Mouse (Mus musculus) spleen, adult 2 months (tissue): Measurements from ENCODE around the gene Smpd1. TPM values are rescaled to one million over a fixed set of nuclear protein-coding genes. Genes with fewer than 3 reads are reported as not detected.

Source experiments
- DNase-seq, 2 experiments: peaks; one replicate each; pipeline versions ENCODE4 v3.0.0 to v3.0.0-alpha.2; 2012 to 2021; ENCODE audit warnings: low spot score in 2 of 2, low read depth in 1 of 2
- H3K27ac ChIP-seq: fragments of 200-500 bp; 2 replicates; pipeline ENCODE4 v1.5.1; 2012; ENCODE audit warnings: low read length, inconsistent platforms; ENCODE audit not compliant: insufficient read depth
- H3K27me3 ChIP-seq: fragments of 200-500 bp; 2 replicates; pipeline ENCODE4 v1.6.1; 2012; ENCODE audit warnings: mild to moderate bottlenecking, moderate library complexity, low read length, inconsistent platforms; ENCODE audit not compliant: control insufficient read depth, insufficient read depth
- H3K36me3 ChIP-seq: fragments of 200-500 bp; 2 replicates; pipeline ENCODE4 v1.6.1; 2012; ENCODE audit warnings: mild to moderate bottlenecking, low read length, inconsistent platforms; ENCODE audit not compliant: control insufficient read depth, insufficient read depth
- H3K4me1 ChIP-seq: fragments of 200-500 bp; 2 replicates; pipeline ENCODE4 v1.6.1; 2011; ENCODE audit warnings: inconsistent platforms; ENCODE audit not compliant: control insufficient read depth, insufficient read depth, insufficient read length
- H3K4me3 ChIP-seq: fragments of 200-500 bp; 2 replicates; pipeline ENCODE4 v1.5.1; 2011; ENCODE audit warnings: mild to moderate bottlenecking, inconsistent platforms; ENCODE audit not compliant: insufficient read depth, insufficient read length; ENCODE audit errors: extremely low read depth
- CTCF ChIP-seq: fragments of 200-500 bp; IDR thresholded peaks from 2 replicates; pipeline ENCODE4 v1.5.1; 2011; ENCODE audit warnings: mild to moderate bottlenecking, inconsistent platforms; ENCODE audit not compliant: insufficient read depth, insufficient read length, insufficient replicate concordance; ENCODE audit errors: extremely low read depth
- POLR2A ChIP-seq: fragments of 200-500 bp; IDR thresholded peaks from 2 replicates; pipeline ENCODE4 v1.6.1; 2011; ENCODE audit warnings: low read depth, low read length, inconsistent platforms
- WGBS: fragments of 180-500 bp; shearing (Covaris S2); methylation state at CpG from one replicate; pipeline ENCODE4 v1.1.7; 2018; 5-methylcytosine and 5-hydroxymethylcytosine counted together
- polyA plus RNA-seq: library from polyadenylated mRNA; depleted of rRNA; stranded (reverse); fragments of >200 nt; gene quantifications from 2 replicates; pipeline ENCODE4 v1.2.3, GENCODE M21; 2012

The Smpd1 gene
- polyA plus RNA-seq, 1 experiment = 20.3 TPM

GRCm38 (mm10) chr7:105570756-105571155 lies 16.6 kb downstream of the Smpd1 start:
- WGBS = 84% methylated on average over 4 of the region's 4 CpGs
- H3K36me3 ChIP-seq = no peaks in the 10 kb centered on the region
- TF ChIP-seq CTCF (no peak), POLR2A (no peak)
- no peaks in the 10 kb centered on the region; the same call in 1 of the 2 replicates for H3K4me1 ChIP-seq
- no peak overlapping the region for H3K27ac ChIP-seq
- no peak overlapping the region for H3K4me3 ChIP-seq
- H3K27me3 ChIP-seq = no peaks in the 10 kb centered on the region
- no peak for DNase-seq

GRCm38 (mm10) chr7:105572949-105573348 lies 18.8 kb downstream of the Smpd1 start:
- no peak overlapping the region for H3K27ac ChIP-seq
- TF ChIP-seq CTCF (no peak), POLR2A (no peak)
- H3K36me3 ChIP-seq = no peaks in the 10 kb centered on the region
- no peaks in the 10 kb centered on the region; the same call in 1 of the 2 replicates for H3K4me1 ChIP-seq
- DNase-seq = no peak
- no peak overlapping the region for H3K4me3 ChIP-seq
- no peaks in the 10 kb centered on the region for H3K27me3 ChIP-seq
- WGBS = 90% methylated on average over 8 of the region's 8 CpGs

GRCm38 (mm10) chr7:105574537-105574936 lies 20.4 kb downstream of the Smpd1 start:
- Histone ChIP-seq H3K4me3 (no peak overlapping the region), H3K4me1 (no peaks in the 10 kb centered on the region), H3K27me3 (no peaks in the 10 kb centered on the region), H3K36me3 (no peaks in the 10 kb centered on the region), H3K27ac (no peak overlapping the region)
- 90% methylated on average over 4 of the region's 4 CpGs for WGBS
- no peak for TF ChIP-seq CTCF
- TF ChIP-seq POLR2A = no peak
- no peak for DNase-seq

GRCm38 (mm10) chr7:105576166-105576748 lies 22.1 kb downstream of the Smpd1 start:
- TF ChIP-seq CTCF = no peak
- no peak for TF ChIP-seq POLR2A
- no peak overlapping the region for H3K4me3 ChIP-seq
- peaks cover 5% of the 10 kb centered on the region for H3K27me3 ChIP-seq
- no peak overlapping the region for H3K27ac ChIP-seq
- H3K4me1 ChIP-seq = peaks cover 2% of the 10 kb centered on the region; the same call in 1 of the 2 replicates
- WGBS = 48% methylated on average over 3 of the region's 3 CpGs
- no peak for DNase-seq
- H3K36me3 ChIP-seq = no peaks in the 10 kb centered on the region

- Histone ChIP-seq H3K27ac (no peak overlapping the region), H3K27me3 (peaks cover 5% of the 10 kb centered on the region), H3K36me3 (no peaks in the 10 kb centered on the region), H3K4me1 (peaks cover 2% of the 10 kb centered on the region; the same call in 1 of the 2 replicates), H3K4me3 (no peak overlapping the region)
- TF ChIP-seq CTCF (no peak), POLR2A (no peak)
- 90% methylated on average over 6 of the region's 6 CpGs for WGBS
- DNase-seq = no peak
Measured at GRCm38 (mm10) chr7:105577377-105577871, 23.3 kb downstream of the Smpd1 start.

GRCm38 (mm10) chr7:105578481-105578880 lies 24.3 kb downstream of the Smpd1 start:
- H3K4me1 ChIP-seq = peaks cover 2% of the 10 kb centered on the region; the same call in 1 of the 2 replicates
- no peak overlapping the region for H3K27ac ChIP-seq
- H3K4me3 ChIP-seq = no peak overlapping the region
- peaks cover 5% of the 10 kb centered on the region for H3K27me3 ChIP-seq
- no peak for DNase-seq
- no peaks in the 10 kb centered on the region for H3K36me3 ChIP-seq
- TF ChIP-seq POLR2A (no peak), CTCF (no peak)
- WGBS = 89% methylated on average over 2 of the region's 2 CpGs

- Histone ChIP-seq H3K4me3 (peak overlapping the region; percentile 83), H3K4me1 (peaks cover 2% of the 10 kb centered on the region; the same call in 1 of the 2 replicates), H3K27me3 (peaks cover 5% of the 10 kb centered on the region), H3K36me3 (no peaks in the 10 kb centered on the region), H3K27ac (no peak overlapping the region)
- no peak for DNase-seq
- TF ChIP-seq POLR2A = no peak
- no peak for TF ChIP-seq CTCF
- WGBS = 16% methylated on average over 18 of the region's 22 CpGs
Measured at GRCm38 (mm10) chr7:105580627-105581089, 26.5 kb downstream of the Smpd1 start.
